Mouse (Mus musculus) testis, adult 2 months (tissue): Measurements from ENCODE around the gene Sdhc. TPM values are rescaled to one million over a fixed set of nuclear protein-coding genes. Genes with fewer than 3 reads are reported as not detected.

ENCODE experiments used
- H3K27ac ChIP-seq: fragments of 200-500 bp; 2 replicates; pipeline ENCODE4 v1.5.1; 2012; ENCODE audit warnings: low read depth, low read length; ENCODE audit not compliant: control insufficient read depth, insufficient read depth
- H3K27me3 ChIP-seq: fragments of 200-500 bp; 2 replicates; pipeline ENCODE4 v1.6.1; 2012; ENCODE audit warnings: mild to moderate bottlenecking, low read length, moderate library complexity; ENCODE audit not compliant: control insufficient read depth, insufficient read depth
- H3K36me3 ChIP-seq: fragments of 200-500 bp; 2 replicates; pipeline ENCODE4 v1.6.1; 2012; ENCODE audit warnings: mild to moderate bottlenecking, low read length; ENCODE audit not compliant: control insufficient read depth, insufficient read depth
- H3K4me1 ChIP-seq: fragments of 200-500 bp; 2 replicates; pipeline ENCODE4 v1.6.1; 2012; ENCODE audit warnings: low read length; ENCODE audit not compliant: control insufficient read depth, insufficient read depth
- H3K4me3 ChIP-seq: fragments of 200-500 bp; 2 replicates; pipeline ENCODE4 v1.5.1; 2012; ENCODE audit warnings: low read depth, mild to moderate bottlenecking, low read length, moderate library complexity, mixed read lengths; ENCODE audit not compliant: control insufficient read depth
- CTCF ChIP-seq: fragments of 200-500 bp; IDR thresholded peaks from 2 replicates; pipeline ENCODE4 v1.5.1; 2012; ENCODE audit warnings: low read depth, mild to moderate bottlenecking, inconsistent platforms, low read length, moderate library complexity; ENCODE audit not compliant: control insufficient read depth, insufficient read depth, insufficient replicate concordance
- POLR2A ChIP-seq: fragments of 200-500 bp; IDR thresholded peaks from 2 replicates; pipeline ENCODE4 v1.6.1; 2012; ENCODE audit warnings: low read depth, mild to moderate bottlenecking, inconsistent platforms, low read length, moderate library complexity; ENCODE audit not compliant: control insufficient read depth
- polyA plus RNA-seq: library from polyadenylated mRNA; depleted of rRNA; stranded (reverse); fragments of >200 nt; gene quantifications from 2 replicates; pipeline ENCODE4 v1.2.3, GENCODE M21; 2012

Gene Sdhc
- polyA plus RNA-seq, 1 experiment, result 105 TPM

DNA sequence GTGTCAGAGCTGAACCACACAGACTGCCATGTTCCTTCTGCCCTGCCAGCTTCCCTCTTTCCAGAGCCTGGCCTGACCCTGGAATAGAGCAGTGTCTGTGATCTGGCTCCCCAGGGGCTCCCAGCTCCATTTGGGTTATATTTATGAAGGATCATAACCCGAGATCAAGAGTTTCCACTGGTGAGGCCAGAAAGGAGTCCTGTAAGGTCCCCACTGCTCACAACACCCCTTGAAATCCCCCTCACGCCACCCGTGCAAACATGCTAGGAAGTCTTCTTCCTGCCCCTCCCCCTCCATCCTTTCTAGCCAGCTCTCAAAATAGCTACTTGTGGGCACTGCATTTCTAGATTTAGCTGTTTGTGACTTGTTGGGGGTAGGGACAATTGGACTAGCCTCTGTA lies 33.2 kb upstream of the Sdhc start:
- H3K4me1 ChIP-seq, result peaks cover 2% of the 10 kb centered on the region; the same call in 1 of the 2 replicates
- H3K27ac ChIP-seq, result no peak overlapping the region
- no peak overlapping the region for H3K4me3 ChIP-seq
- no peaks in the 10 kb centered on the region for H3K36me3 ChIP-seq
- TF ChIP-seq CTCF, result no peak
- no peak for TF ChIP-seq POLR2A
- no peaks in the 10 kb centered on the region for H3K27me3 ChIP-seq

DNA sequence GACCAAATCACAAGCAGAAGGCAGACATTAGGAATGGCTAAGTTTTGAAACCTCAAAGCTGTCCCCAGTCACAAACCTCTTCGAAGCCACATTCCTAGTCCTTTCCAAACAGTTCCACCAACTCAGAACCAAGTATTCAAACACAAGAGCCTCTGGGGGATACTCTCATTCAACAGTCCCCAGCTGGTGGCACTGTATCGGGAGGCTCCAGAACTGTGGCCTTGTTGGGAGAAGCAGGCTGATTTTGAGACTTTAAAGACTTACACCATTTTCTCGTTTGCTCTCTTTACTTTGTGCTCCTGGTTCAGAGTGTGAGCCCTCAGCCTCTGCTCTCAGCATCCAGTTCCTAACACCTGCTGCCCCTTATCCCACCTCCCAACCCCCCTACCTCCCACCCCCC lies 32.6 kb upstream of the Sdhc start:
- Histone ChIP-seq H3K27ac (no peak overlapping the region), H3K4me3 (no peak overlapping the region), H3K27me3 (no peaks in the 10 kb centered on the region), H3K4me1 (no peaks in the 10 kb centered on the region), H3K36me3 (no peaks in the 10 kb centered on the region)
- TF ChIP-seq CTCF (no peak), POLR2A (no peak)

DNA sequence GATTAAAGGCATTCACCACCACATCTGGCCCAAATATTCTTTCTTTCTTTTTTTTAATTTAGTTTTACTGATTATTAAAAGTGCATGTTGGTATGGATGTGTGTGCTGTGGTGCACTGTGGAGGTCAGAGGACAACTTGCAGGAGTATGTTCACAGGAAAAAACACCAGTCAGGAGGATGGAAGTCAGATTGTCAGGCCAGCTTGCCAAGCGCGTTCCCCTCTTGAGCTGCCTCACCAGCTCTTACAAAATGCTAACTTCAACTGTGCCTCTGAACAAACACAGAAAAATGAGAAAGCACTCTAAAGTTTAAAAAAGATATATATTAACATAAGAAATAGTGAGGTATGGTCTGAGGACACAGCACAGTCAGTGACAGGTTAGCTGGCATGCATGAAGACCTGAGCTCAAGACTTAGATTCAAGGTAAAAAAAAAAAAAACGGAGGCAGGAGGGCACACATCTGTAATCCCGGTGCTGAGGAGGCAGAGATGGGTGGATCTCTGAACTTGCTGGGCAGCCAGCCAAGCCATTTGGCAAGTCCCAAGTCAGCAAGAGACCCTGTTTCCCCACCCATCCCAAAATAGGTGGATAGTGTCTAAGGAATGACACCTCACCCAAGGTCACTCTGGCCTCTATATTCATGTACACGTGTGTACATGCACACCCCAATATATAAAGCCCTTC lies 29.2 kb upstream of the Sdhc start:
- no peak for TF ChIP-seq POLR2A
- no peak for TF ChIP-seq CTCF
- Histone ChIP-seq H3K27ac (no peak overlapping the region), H3K36me3 (no peaks in the 10 kb centered on the region), H3K4me1 (no peaks in the 10 kb centered on the region), H3K4me3 (no peak overlapping the region), H3K27me3 (no peaks in the 10 kb centered on the region)

DNA sequence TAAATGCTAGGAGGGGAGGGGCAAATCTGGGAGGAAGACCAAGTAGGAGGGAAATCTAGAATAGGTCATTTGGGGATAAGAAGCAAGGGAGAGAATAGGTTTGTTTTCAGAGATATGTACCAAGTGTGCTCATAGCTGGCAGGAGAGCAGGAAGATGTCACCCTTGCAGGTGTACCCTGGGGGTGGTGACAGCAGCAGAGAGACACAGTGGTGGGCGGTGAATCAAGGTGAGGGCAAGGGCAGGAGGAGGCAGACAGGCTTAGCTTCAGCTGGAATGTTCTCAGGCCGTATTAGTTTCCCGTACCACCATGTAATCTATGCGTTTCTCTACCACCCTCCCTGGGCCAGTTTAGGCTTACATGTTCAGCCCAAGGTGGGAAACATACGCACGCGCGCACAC lies 22.4 kb upstream of the Sdhc start:
- no peak for TF ChIP-seq POLR2A
- no peak for TF ChIP-seq CTCF
- H3K4me1 ChIP-seq, result peaks cover 2% of the 10 kb centered on the region; the same call in 1 of the 2 replicates
- H3K27ac ChIP-seq, result no peak overlapping the region
- no peaks in the 10 kb centered on the region for H3K27me3 ChIP-seq
- no peaks in the 10 kb centered on the region for H3K36me3 ChIP-seq
- no peak overlapping the region for H3K4me3 ChIP-seq

DNA sequence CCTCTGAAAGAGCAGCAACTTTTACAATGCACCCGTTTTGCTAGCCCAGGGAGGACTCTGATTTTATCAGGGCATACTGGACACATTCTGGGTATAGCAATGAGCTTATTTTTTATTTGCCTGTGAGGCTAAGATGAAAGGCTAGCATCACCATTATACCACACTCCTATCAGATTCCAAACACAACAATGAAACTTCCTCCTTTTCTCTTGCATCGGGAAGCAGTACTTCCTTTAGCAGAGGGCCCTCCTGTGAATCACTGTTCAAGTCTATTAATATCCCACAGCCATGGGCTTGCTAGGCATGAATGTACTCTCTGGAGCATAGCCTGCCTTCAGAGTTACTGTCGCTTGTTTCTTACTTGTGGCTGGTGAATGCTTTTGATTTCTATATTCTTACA lies 20.7 kb upstream of the Sdhc start:
- Histone ChIP-seq H3K27me3 (no peaks in the 10 kb centered on the region), H3K36me3 (no peaks in the 10 kb centered on the region), H3K4me3 (no peak overlapping the region), H3K27ac (no peak overlapping the region), H3K4me1 (peaks cover 2% of the 10 kb centered on the region; the same call in 1 of the 2 replicates)
- TF ChIP-seq POLR2A, result no peak
- no peak for TF ChIP-seq CTCF

DNA sequence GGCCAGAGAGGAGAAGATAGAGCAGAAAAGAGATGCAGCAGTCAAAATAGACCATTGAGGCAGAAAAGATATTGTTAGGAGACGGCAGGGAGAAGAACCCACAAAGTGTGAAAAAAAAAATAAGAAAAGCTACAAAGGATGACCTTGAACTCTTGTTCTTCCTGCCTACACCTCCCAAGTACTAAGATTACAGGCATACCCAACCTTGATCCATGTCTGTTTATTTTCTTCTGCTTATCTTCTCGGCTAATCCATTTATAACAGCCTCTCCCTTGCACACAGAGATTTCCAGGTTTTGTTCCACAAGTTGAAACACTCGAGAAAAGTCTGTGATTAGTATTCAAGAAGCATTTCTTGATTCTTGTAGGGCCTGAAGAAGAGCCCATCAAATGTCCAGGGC lies 19.5 kb upstream of the Sdhc start:
- Histone ChIP-seq H3K4me3 (no peak overlapping the region), H3K27me3 (no peaks in the 10 kb centered on the region), H3K36me3 (no peaks in the 10 kb centered on the region), H3K27ac (no peak overlapping the region), H3K4me1 (peaks cover 2% of the 10 kb centered on the region; the same call in 1 of the 2 replicates)
- no peak for TF ChIP-seq POLR2A
- no peak for TF ChIP-seq CTCF

DNA sequence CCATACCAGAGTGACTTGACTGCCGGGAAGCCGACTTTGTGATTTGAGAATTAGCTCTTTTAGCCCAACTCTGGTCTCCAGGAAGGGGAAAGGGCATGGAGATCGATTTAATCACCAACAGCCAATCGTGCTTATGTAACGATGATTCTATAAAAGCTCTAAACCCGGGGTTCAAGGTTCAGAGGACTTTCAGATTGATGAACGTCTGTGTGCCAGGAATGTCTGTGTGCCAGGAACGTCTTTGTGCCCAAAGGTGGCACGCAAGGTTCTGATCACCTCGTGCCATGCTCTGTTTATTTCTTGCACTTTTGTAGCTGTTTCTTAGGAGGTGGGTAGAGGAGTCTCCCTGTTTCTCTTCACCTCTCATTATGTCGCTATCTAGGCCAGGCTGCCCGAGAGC lies 18.5 kb upstream of the Sdhc start:
- no peaks in the 10 kb centered on the region for H3K36me3 ChIP-seq
- TF ChIP-seq CTCF, result no peak
- H3K27ac ChIP-seq, result no peak overlapping the region
- no peak overlapping the region for H3K4me3 ChIP-seq
- no peaks in the 10 kb centered on the region for H3K27me3 ChIP-seq
- peaks cover 2% of the 10 kb centered on the region; the same call in 1 of the 2 replicates for H3K4me1 ChIP-seq

DNA sequence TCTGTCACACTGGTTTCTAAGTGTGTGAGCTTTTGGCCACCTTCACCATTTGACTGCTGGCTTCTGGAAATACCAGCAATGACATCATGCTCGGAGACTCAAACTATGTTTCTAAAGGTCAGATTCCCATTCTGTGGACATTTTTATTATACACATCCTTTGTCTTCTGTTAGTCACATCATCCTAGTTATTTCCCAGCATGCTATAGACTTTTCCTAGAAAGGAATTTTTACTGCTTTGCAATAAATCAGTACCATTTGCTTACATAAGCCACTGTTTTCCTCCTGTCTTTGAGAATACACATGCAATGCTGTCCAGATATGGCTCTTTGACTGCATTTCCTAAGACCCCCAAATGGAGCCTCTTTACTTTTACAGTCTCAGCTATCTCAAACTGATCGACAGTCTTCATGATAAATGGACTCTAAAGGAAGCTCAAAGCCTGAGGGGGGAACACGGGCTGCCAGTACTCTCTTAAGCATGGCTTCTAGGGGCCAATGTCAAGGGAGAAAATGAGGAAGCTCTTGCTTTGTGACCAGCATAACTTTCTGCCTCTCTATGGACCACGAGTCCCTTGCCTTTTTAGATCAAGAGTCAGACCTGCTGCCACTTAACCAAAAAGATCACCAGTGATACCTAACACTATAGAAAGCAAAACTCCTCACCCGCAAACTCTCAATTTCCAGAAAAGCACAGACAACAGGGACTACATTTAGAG lies 15.4 kb upstream of the Sdhc start:
- Histone ChIP-seq H3K36me3 (no peaks in the 10 kb centered on the region), H3K4me1 (peaks cover 2% of the 10 kb centered on the region; the same call in 1 of the 2 replicates), H3K4me3 (no peak overlapping the region), H3K27me3 (no peaks in the 10 kb centered on the region), H3K27ac (no peak overlapping the region)
- TF ChIP-seq POLR2A (no peak), CTCF (no peak)
